Mouse (Mus musculus) thymus, postnatal 10 days (tissue): ENCODE data around the gene Megf11.
"Not testable (repeated sequence)": the region's sequence is repeated elsewhere in the genome, so short reads cannot be mapped to it uniquely, and the experiment has no call there.

Experiments
- DNase-seq, 2 experiments: peaks; one replicate each; pipeline ENCODE4 v3.0.0; 2021; ENCODE audit warnings: low spot score in 2 of 2

Megf11 gene

DNA sequence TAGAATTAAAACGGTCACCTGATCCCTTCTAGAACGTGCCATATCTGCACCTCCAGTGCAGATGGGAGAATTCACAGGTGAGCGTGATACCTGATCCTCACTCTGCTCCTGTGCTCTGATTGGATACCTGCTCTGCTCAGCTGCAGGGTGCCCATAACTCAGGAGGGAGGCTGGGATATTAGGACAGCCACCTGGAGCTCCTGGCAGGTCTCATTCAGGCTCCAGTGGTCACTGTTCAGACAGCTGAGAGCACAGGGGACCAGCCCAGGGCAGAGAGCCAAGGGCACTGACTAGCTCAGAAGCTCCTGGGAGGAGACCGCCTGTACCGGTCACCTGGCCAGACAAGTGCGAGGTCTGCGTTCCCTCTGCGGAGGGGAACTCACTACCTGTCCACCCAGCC, 80.7 kb downstream of the Megf11 start:
- DNase-seq: no peak

DNA sequence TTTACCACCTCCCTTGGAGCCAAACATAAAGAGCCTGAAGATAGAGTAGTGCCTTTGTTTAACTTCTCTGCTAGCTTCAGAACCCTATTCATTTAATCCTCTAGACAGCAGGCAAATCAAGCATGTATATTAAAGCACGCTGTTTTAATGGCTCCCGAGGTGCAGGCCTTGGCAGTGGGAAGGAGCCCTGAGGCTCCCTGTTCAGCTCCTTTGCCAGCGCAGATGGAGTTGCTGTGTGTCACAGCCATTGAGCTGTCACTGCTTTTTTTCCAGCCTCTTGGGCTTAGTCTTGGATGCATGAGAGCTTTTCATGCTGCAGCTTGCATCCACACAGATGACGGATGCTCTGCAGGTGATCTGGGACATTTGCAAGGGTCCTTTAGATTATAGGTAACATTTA, 81.1 kb downstream of the Megf11 start:
- DNase-seq: no peak

DNA sequence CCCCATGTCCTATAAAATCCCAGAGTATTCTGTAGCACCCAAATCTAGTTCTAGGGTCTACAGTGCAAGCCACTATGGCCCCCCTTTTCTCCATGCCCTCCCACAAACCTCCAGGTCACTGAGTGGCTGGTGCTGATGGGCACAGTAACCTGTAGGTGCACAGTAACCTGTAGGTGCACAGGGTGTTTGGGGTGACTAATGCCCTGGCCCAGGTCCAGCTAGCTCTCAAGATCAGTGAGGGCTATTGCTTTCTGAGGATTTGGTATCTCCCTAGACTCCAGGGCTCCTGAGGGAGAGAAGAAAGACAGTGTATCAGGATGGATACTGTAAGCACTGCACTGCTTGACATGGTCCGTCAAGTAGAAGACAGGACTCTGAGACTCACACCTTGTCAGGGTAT, 85.4 kb downstream of the Megf11 start:
- no peak for DNase-seq

DNA sequence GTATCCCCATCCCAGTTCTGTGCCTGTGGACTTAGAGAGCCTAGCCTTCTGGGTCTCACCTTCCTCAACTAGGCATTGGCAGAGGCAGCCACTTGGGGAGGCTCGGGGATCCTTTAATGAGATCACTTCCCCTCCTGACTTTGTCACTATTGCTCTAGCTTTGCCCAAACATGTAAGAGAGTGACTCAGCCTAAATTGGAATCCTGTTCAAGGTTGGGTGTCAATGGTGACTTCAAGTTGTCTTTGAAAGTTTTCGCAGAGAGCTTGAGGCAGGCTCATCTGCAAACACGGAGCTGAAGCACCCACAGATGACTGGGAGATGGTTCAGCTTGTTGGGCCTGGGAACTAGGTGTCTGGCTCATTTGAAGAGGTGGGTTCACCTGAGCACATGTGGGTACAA, 85.9 kb downstream of the Megf11 start:
- no peak for DNase-seq

DNA sequence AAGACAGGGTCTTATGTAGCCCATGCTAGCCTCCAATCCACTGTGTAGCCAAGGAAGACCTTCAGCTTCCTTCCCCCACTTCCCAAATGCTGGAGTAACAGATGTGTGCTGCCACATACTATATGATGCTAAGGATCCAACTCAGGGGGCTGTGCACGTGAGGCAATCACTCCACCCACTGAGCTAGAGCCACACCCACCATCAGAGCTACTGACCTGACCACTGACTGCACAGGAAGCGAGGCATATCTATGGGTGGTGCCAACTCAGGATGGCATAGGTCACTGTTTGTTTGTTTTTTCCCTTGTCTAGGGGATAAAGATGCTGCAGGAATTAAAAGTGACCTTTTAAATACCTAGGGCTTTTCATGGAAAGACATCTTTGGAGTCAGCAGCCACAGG, 86.7 kb downstream of the Megf11 start:
- no peak for DNase-seq

DNA sequence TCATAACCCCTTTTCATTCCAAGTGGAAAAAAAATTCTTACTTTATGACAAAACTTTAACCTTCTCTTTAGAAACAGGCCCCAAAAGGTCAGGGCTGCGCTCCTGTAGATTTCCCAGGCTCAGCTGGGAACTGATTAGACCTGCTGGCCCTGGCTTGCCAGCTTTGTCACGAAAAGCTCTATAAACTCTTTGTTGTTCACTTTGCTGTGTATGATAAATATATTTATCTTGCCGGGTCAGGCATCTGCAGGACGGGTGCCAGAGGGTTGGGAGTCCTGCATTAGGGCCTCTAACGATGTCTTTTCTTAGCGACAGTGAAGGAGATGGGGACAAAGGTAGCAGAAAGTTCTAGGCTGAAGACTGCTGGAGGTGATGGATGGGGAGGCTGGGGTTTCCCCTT, 87.3 kb downstream of the Megf11 start:
- DNase-seq: no peak

DNA sequence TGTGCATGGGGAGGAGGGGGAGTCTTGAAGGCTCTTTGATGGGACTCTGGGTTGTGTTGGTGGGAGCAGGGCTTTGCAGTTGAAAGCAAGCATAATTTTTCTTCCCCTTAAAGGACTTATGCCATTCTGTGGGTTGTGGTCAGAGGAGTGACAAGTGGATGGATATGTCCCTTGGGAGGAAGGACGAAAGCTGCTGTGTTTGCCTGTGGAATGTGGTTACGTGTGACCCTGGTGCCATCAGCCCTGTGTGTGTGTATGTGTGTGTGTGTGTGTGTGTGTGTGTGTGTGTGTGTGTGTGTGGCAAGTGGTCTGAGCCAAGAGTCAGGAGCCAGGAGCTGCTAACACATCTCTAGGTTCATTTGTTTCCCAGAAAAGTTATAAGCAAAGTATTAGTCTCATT, 87.7 kb downstream of the Megf11 start:
- no peak for DNase-seq

DNA sequence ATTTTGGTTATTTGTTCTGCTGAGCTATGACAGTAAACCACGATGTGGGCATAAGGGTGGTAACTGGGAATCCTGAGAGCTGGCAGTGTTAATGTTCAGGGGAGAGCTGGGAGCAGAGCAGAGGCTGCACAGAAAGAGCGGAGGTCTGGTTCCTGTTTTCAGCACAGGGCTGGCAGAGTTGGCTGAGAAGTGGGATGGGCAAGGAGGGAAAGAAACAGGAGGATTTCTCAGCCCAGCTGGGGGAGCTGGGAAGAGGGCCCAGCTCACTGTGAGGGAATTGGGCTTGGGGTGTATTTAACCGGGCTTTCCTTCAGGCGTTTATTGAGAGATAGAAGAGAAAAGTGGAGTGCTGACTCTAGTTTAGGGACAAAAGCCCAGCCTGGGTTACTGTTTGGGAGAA, 88.3 kb downstream of the Megf11 start:
- no peak for DNase-seq

DNA sequence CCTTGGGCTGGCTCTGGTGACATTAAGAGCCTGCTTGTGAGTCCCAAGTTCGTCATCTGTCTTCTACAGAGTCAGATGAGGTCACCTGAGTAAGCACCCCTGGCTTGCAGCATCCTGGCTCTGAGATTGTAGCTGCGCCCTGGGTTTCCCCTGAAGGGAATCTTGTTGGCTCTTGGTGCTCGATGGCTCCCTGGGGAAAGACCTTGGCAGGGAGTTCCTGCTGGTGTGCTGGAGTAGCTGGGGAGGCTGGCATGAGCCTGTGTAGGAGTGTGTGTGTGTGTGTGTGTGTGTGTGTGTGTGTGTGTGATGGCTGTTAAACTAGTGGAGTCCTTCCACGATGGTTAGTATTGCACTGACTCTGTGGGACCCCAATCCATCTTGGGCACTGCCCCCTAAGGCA, 88.7 kb downstream of the Megf11 start:
- no peak for DNase-seq

DNA sequence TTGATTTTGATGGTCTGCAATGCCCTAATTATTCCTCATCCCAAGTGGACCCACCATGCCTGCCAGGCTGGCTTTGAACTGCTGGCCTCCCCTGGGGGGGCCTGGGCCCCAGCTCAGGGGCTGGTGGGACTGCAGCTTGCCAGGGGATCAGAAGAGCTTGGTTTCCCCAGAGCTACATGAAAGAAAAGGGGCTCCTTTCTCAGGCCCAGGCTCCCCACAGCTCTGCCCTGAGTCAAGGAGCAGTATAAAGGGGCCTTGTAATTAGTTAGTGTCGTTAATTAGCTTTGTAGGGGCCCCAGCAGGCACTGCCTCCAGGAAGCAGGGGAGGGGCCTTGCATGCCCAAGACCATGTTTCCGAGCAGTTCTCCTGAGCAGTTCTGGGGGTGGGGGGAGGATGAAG, 90.5 kb downstream of the Megf11 start:
- DNase-seq: no peak

DNA sequence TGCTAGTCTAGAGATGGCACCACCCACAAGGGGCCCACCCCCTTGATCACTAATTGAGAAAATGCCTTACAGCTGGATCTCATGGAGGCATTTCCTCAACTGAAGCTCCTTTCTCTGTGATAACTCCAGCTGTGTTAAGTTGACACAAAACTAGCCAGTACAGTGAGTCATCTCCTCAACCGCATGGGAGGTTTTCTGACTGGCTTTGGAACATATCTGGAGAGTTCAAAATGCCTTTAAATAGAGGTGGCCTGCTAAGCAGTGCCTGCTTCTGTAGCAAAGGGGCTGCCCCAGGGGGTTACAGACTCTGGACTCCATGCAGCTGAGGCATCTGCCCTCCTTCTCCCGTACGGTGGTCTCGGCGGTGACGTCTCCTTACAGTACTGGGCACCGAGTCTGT, 92.0 kb downstream of the Megf11 start:
- DNase-seq: not testable (repeated sequence)

DNA sequence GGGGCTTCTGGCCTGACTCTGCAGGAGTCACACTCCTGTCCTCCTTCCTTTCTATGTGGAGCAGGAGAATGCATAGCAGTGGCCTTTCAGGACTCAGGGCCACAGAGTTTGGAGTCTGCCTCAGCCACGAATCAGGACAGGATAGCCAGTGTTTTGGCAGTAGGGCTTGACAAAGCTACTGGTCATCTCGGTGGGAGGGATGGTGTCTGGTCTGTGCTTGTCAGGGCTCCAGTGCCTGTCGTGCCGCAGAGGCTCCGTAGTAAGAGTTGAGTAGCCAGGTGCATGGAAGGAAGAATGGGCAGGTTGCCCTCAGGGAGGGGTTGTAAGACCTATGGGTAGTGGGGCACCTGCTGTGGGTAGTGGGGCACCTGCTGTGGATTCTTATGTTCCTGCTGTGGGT, 96.7 kb downstream of the Megf11 start:
- DNase-seq: no peak

DNA sequence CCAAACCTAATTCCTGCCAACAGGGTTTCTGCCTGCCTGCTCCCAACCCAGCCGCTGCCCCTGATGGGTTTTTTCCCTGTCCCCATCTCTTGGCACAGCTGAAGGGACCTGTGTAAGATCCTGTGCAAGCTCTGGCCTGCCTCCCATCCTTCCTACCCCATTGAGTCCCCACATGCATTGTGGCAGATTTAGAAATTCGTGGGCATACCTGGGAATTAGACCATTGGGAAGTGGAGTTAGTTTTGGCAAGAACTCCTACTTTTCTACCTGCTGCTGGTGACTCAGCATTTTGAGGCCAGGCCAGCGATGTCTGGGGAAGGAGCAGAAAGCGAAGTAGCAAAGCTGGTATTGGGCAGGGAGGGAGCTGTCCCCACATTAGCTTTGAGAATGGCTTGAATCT, 102.0 kb downstream of the Megf11 start:
- DNase-seq: no peak

DNA sequence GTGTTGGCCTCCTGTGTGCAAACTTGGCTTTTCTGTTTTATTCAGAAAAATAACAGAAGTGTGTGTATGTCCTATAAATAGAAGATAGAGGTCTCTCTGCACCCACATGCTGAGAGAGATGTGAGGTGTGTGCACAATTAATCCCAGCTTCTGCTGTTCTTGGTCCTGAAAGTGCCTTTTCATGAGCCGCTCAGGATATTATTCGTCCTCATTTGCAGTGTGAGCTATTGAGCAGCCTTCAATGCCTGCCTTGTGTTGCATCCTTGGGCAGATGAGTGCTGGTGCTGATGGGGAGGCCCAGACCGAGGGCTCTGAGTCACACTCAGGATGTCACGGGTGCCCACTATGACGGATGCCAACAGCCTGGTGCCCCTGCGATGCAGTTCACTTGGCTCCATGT, 109.2 kb downstream of the Megf11 start:
- no peak for DNase-seq

DNA sequence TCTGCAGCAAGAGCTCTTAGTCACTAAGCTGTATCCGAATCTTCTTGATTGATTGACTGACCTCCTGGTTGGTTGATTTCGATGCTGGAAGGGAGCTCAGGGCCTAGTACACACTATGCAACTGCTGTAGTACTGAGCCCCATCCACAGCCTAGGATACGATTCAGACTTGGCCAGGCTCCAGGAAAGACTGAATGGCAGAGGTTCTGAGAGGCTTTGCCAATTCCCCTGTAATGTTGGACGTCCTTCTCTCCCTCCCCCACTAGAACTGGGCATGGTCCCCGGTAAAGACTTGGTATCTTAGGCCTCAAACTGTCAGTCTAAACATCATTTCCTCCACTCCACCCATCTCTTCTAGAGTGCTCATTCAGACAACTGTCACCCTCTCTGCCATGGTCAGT, 113.5 kb downstream of the Megf11 start:
- DNase-seq: no peak

DNA sequence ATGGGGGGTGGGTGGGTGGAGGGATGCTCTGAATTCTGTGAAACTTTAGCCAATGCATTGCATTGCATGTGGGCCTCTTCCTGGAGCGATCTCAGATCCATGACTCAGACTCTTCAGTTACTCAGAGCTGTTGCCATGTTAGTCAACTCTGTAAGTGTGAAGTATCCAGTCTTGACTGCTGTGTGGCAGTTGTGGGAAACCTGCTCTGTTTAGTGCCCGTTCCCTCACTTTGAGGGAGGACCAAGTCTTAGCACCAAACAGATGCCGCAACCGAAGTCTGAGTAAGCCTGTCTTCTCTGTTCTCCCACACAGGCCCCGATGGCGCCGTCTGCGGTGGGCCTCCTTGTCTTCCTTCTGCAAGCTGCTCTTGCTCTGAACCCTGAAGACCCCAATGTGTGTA, 115.8 kb downstream of the Megf11 start:
- no peak for DNase-seq

DNA sequence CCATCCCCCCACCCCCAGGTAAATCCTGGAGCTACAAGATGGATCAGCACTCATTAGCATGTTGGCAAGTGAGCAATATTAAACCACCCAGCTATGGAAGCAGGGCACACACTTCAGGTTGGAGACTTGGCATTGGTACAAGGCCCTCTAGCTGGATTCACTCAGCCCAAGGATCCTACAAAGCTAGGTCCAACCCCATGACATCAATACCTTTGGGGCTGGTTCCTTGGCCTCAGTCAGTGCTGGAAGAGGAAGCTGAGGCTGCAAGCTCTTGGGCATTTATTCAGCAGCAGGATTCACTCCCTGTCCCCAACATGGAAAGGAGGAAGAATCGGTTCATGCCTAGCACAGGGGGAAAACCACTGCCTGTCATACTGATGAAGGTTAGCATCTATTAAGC, 118.6 kb downstream of the Megf11 start:
- DNase-seq: no peak

DNA sequence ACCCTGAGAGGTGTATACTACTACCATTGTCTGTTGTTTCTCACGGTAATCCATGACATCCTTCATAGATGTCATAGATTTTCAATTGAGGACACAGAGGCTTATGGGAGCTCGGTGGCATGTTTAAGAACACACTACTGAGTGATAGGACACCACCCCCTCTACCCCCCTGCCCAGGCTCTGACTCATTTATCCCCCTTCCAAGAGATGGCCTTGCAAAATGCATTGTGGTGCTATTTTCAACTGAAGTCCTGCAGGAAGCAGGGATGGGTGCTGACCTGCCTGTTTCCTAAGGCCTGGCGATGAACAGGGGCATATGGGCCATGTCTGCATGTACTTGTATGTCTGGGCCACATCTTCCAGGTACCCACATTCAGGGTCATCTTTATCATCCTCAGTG, 119.0 kb downstream of the Megf11 start:
- DNase-seq: no peak

DNA sequence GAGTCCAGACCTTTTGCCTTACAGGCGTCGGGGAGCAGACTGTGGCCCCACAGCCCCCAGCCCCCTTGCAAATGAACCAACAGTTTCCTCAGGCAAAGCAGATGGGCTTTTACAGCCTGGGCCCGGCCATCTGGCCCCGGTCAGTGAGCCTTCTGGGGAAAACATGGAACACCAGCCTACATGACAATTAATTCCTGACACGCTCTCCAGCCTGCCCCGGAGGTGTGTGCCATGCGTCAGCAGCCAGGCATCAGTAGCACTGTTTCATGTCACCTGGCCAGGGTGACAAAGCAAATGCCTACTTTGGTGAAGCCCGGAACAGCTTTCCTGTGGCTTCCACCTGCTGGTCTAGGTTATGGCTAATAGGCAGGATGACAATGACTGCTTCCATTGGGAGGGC, 119.5 kb downstream of the Megf11 start:
- DNase-seq: no peak

DNA sequence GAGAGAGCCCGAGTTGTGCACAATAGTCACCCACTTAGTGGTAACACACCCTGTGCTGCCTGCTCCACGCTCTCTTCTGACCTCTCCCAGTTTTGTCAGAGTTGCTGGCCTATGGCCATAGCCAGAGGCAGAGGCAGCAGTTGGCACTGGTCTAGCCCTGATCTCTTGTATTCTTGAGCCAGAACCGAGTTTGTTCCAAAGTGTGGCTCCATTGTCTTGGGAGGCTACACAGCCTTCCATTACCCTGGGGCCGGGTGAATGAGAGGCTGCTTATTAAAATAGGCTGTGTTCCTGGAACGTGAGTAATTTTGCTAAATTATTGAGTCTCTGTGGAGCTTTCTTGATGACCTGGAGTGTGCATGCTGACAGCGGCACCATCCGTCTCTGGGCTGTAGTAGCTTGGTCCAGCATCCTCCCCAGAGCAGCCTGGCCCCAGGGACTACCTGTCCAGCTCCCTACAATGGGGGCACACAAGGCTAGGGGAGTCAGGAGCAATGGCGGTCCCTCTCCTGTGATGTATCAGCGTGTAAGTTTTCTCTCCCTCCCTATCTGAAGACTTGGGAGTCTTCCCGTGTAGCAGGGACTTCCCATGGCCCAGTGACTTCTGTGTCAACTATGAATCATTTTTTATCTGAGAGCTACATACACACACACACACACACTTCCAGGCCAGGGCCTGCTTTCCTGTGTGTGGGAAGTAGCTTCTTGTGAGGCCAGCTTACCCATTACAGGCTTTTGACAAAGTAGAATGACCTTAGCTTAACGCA, 121.2 kb downstream of the Megf11 start:
- DNase-seq: no peak

DNA sequence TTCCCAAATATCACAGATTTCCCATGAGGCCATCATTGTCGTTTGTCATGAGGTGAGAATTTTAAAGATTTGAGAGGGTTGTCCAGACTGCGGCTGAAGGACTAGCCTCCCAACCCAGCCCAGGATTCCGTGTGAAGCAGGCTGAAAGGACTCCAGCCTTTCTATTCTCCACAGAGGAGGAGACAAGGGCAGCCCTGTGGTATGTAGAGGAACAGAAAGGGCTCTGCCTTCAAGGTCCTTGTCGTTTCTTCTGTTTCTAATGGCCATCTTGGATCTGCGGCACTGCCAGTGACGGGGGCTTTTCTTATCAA, 121.7 kb downstream of the Megf11 start:
- no peak for DNase-seq

DNA sequence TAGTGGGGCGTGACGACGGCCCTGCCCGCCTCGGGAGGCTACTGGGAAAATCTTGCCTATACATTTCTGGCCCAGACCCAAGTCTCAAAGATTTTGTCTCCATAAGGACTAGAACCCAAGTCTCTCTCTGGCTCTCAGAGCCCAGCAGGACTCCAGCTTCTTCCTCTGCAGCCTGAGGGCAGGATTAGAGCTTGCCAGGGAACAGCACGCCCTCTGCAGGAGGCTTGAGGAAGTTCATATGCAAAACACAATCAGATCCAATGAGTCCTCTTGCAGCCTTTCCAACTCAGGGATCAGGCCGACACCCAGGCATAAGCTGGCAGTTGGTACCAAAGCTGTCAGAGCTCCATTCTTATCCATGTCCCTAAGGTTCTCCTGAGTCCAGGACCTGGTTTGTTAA, 122.6 kb downstream of the Megf11 start:
- DNase-seq: no peak

DNA sequence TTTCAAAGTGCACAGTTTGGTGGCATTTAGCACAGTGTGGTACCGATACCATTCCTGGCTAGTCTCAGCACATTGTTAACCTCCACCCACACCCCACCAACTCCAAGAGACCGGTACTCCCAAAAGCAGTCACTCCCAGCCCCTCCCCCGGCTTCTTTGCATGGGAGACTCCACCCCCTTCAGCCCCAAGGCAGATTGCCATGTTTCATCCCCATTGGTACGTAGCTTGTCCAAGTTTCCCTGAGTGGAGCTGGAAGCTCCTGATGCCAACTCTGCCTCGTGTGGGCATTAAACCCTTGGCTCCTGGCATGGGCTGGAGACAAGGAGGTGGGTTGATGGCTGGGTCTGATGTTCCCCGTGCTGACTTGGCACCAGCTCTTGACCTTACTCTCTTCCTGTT, 129.4 kb downstream of the Megf11 start:
- no peak for DNase-seq

DNA sequence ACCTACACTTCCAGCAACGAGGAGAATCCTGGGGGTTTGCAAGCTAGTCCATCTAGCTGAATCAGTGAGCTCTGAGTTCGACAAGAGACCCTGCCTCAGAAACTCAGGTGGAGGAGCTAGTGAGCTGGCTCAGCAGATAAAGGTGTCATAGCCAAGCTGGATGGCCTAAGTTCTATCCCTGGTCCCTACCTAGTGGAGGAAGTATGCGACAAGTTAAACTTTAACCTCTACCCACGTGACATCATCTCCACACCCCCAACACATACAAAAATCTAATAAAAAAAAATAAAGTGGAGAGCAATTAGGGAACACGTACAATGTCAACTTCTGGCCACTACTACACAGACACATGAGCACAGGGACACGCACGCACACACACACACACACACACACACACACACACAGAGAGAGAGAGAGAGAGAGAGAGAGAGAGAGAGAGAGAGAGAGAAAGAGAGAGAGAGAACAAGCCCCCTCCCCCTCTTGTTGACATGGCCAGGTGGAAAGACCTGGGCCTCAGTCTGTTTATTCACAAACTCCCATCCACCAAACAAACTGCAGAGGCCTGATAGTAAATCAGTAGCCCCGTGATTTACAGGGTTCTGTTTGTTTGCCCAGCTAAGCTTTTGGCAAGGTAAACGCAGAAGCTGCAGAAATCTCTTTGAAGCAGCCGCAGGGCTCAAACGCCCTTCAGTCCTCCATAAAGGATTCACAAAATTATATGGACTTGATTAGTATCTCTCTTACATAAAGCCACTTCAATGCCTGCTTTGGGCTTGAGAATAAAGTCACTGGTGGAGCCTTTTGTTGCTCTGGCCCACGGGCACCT, 134.7 kb downstream of the Megf11 start:
- DNase-seq: no peak
